Mouse (Mus musculus): ENCODE data around the gene Nucks1. TPM values are rescaled to one million over a fixed set of nuclear protein-coding genes. Genes with fewer than 3 reads are reported as not detected.
A peak's percentile ranks its signal among the peaks of the same experiment; 100 is the strongest.

Gene Nucks1
- polyA plus RNA-seq, 1 experiment from 2014 or later: 38.4 TPM

DNA sequence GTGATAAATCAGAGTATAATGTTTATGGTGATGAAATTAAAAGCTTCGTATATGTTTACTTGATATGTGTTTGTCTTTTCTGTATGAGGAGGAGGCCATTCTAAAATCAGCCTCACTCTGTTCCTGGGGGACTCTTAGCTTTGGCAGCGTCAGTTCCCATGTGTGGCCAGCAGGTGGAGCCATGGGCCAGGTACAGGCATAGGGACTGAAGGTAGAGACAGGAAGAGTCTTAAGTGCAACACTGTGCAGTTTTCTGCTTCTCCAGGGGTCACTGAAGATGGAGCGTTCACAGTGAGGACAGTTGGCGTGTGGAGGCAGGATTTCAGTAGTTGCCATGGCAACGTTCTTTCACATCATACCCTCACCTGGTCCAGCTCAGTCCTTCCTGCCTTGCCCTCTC lies 72.6 kb downstream of the Nucks1 start:
- ATAC-seq (ENCODE audit: low FRiP score) (0 out of 2 replicates have a peak, but pooled peaks have one; percentile 14), DNase-seq (ENCODE audit: low spot score) (peak; percentile 85)
- Histone ChIP-seq H3K27ac (no peak overlapping the region), H3K4me3 (replicated peaks; ENCODE audit: low read length) (no peak overlapping the region), H3K36me3 (replicated peaks; ENCODE audit: control insufficient read depth, insufficient read depth) (no peaks in the 10 kb centered on the region), H3K9me3 (ENCODE audit: control insufficient read depth, low read length) (no peaks in the 10 kb centered on the region), H3K4me2 (replicated peaks) (no peak overlapping the region), H3K4me1 (replicated peaks; ENCODE audit: control insufficient read depth, insufficient read depth, low read length) (no peaks in the 10 kb centered on the region), H3K27me3 (ENCODE audit: control insufficient read depth, insufficient read depth, low read length) (no peaks in the 10 kb centered on the region), H3K9ac (no peak overlapping the region)
- WGBS: 20% methylated on average over 5 of the region's 5 CpGs

DNA sequence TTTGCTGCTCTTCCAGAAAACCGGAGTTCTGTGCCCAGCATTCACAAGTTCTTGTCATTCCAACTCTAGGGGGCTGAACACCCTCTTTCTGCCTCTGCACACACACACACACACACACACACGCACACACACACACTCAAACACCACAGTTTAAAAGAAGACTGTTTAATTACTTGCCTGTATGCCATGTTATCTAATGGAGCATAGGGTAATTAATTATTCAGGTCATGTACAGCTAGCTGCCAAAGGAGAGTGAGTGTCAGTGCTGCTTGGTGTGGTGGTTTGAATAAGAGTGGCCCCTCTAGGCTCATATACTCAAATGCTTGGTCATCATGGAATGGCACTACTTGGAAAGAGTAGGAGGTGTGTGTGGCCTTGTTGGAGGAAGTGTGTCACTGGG lies 73.5 kb downstream of the Nucks1 start:
- H3K27ac ChIP-seq: no peak overlapping the region
- no peaks in the 10 kb centered on the region for H3K36me3 ChIP-seq (replicated peaks; ENCODE audit: control insufficient read depth, insufficient read depth)
- no peak overlapping the region for H3K4me2 ChIP-seq (replicated peaks)
- H3K4me1 ChIP-seq (replicated peaks; ENCODE audit: control insufficient read depth, insufficient read depth, low read length): no peaks in the 10 kb centered on the region
- no peak overlapping the region for H3K4me3 ChIP-seq (replicated peaks; ENCODE audit: low read length)
- WGBS: 89% methylated on average over 2 of the region's 2 CpGs
- ATAC-seq (ENCODE audit: low FRiP score) (no peak), DNase-seq (ENCODE audit: low spot score) (no peak)
- H3K27me3 ChIP-seq (ENCODE audit: control insufficient read depth, insufficient read depth, low read length): no peaks in the 10 kb centered on the region
- no peaks in the 10 kb centered on the region for H3K9me3 ChIP-seq (ENCODE audit: control insufficient read depth, low read length)
- no peak overlapping the region for H3K9ac ChIP-seq

Other genes with a start within 250 kb of the Nucks1 start
- gene Rab7b, start 221.8 kb upstream of the Nucks1 start, polyA plus RNA-seq (2014; fragmentation: Nextera tagmentation; extraction: Ambion mirVana): 1.1 and 1.6 TPM in 2 replicates
- gene Slc26a9, start 166.5 kb upstream of the Nucks1 start, polyA plus RNA-seq (2014; fragmentation: Nextera tagmentation; extraction: Ambion mirVana): 0.05 and 0.07 TPM in 2 replicates
- gene Pm20d1, start 113.2 kb upstream of the Nucks1 start, polyA plus RNA-seq (2014; fragmentation: Nextera tagmentation; extraction: Ambion mirVana): 0.50 and 0.71 TPM in 2 replicates
- gene Slc41a1, start 83.0 kb upstream of the Nucks1 start, polyA plus RNA-seq (2014; fragmentation: Nextera tagmentation; extraction: Ambion mirVana): 14.3 and 17.3 TPM in 2 replicates
- 6.9 and 7.0 TPM in 2 replicates for gene Rab29, start 43.3 kb upstream of the Nucks1 start, polyA plus RNA-seq (2014; fragmentation: Nextera tagmentation; extraction: Ambion mirVana)
- gene Slc45a3, start 52.4 kb downstream of the Nucks1 start, polyA plus RNA-seq (2014; fragmentation: Nextera tagmentation; extraction: Ambion mirVana): 0.82 and 1.6 TPM in 2 replicates
- 13.1 and 14.1 TPM in 2 replicates for gene Elk4, start 97.1 kb downstream of the Nucks1 start, polyA plus RNA-seq (2014; fragmentation: Nextera tagmentation; extraction: Ambion mirVana)
- 9.7 and 10.4 TPM in 2 replicates for gene Mfsd4a, start 157.5 kb downstream of the Nucks1 start, polyA plus RNA-seq (2014; fragmentation: Nextera tagmentation; extraction: Ambion mirVana)
- gene Cdk18, start 229.2 kb downstream of the Nucks1 start, polyA plus RNA-seq (2014; fragmentation: Nextera tagmentation; extraction: Ambion mirVana): 0.37 and 0.63 TPM in 2 replicates

All from hindbrain, embryonic 14.5 days (tissue).